Mouse (Mus musculus) adrenal gland, adult (tissue): ENCODE data around the gene Ttc28.
"Not testable (repeated sequence)": the region's sequence is repeated elsewhere in the genome, so short reads cannot be mapped to it uniquely, and the experiment has no call there.

Experiments
- DNase-seq, 2 experiments: peaks; one replicate each; pipeline ENCODE4 v3.0.0; 2022 to 2023; ENCODE audit warnings: low spot score in 1 of 2; ENCODE audit not compliant: inconsistent age in 2 of 2

Gene Ttc28

DNA sequence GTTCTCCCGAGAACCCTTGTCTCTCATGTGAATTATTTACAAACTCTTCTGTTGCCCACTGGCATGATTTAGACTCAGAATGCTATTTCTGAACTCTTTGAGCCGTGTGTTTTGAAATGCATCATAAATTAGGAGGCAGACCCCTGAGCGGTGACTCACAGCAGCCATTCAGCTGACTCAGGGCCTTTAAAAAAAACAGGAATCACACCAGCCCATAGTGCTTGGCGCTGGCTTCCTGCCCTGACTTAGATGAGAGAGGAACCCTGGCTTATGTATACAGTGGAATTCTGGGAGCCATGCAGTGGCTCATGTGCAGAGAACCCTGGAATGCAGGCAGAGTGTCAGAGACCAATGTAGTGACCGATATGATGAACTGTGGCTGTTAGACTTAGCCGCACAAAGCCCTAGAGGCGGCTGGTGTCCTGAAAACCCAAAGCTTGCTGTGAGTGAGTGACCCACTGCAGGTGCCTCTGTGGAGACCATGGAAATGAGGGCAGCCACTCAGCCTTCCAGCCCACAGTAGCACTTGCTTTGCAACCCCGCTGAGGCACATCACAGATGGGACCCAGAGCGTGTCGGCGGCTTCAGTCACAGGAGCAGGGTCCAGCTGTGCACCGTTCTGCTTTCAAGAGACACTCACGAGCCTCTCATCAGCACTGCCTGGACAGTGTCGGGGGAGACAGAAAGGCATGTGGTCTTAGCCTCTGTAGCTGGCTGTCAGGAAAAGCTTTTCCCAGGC, 348.9 kb downstream of the Ttc28 start:
- DNase-seq, result peak; percentile 81 to 92

DNA sequence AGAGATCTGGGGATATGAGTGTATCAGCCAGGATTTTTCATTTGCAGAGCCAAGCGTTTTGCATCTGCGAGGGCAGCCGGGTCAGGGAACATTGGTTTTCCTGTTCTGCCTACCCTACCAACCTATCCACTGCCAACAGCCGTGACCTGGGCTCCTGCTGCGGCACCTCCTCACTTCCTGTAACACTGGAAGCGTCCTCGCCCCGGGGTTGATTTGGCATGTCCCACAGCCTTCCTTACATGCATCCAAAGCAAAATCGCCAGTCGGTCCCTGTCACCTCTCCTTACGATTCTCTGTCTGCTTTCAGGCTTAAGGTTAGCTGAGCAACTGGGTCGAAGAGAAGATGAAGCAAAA, 349.4 kb downstream of the Ttc28 start:
- DNase-seq, result peak in 1 of 2 experiments; percentile 56

DNA sequence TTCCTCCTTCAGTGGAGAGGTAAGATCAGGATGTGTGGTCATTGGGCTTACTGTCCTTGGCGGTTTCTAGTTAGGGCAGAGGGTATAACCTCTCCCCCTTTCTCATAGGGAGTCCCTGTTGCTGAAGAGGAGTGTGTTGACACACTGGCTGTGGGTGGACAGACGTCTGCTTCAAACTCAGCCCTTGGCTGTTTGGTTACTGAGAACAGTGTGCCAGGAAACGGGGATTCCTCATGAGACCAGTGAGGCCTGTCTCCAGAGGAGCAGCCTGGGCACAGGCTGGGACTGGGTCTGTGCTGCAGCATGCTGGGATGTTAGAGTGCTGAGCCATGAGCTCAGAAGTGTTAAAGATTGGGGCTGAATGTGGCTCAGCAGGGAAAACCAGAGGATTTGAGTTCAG, 350.1 kb downstream of the Ttc28 start:
- DNase-seq, result peak in 1 of 2 experiments; percentile 52

DNA sequence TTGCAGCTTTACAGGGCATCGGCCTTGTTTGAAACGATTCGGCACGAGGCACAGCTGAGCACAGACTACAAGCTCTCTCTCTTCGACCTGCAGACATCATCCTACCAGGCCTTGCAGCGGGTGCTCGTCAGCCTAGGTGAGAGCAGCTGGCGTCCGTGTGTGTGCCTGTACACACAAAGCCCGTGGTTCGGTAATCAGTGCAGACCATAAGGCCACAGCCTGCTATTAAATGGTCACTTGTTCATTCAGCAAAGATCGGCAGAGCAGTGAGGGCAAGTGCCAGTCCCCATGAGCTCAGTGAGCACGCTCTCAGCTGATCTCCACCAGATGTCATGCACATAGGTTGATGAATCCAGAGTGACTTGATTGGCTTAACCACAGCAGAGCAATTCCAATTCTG, 351.4 kb downstream of the Ttc28 start:
- no peak for DNase-seq

DNA sequence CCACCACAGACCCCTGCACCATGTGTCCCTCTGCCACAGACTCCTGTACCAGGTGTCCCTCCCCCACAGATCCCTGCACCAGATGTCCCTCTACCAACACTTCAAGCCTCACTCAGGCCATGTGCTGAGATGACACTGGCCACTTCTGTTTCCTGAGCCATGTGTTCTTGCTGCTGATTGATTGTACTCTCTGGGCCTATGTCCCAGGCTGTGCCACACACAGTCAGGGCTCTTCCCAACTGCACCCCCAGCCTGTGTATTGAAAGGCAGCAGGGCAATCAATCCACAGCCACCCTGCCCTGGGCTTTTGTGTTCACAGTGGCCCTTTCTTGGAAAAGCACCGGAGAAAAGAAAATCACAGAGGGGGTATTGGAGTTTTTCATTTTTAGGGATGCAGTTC, 352.2 kb downstream of the Ttc28 start:
- DNase-seq, result no peak

DNA sequence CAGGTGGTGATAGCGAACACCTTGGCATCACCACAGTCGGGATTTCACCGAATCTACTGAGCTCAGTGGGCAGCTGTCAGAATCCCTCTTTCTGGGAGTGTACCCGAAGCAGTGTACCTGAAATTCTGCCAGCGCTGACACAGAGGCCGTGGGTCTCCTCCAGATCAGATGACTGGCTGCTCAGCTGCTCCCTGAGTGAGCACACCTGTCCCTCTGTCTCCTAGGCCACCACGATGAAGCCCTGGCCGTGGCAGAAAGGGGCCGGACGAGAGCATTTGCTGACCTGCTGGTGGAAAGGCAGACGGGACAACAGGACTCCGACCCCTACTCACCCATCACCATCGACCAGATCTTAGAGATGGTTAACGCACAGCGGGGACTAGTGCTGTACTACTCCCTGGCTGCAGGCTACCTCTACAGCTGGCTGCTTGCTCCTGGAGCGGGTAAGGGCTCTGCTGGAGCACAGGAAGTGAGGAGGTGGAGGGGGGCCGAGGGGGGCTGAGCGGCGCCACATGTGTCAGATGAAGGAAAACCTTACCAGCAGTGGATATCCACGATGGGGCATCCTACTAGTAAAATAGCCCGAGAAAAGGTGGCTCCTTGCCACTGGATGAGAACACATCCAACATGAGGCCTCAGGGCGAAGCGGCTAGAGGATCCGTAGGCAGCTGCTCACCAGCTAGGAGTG, 353.6 kb downstream of the Ttc28 start:
- no peak for DNase-seq

DNA sequence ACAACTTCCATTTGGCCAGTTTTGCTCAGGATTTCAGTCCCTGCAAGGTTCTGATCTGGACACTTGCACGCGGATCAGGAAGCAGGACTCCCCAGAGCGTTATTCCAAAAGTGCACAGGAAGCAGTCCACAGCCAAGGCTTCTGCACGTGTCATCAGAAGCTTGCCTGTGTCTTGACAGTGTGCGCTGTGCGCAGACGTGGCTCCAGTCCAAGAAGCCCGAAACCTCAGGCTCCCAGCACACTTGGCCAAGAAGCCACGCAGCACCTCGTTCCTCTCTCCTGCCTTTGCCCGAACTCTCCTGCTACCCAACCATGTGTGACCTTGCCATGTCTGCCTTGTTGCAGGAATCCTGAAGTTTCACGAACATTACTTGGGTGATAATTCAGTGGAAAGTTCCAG, 355.5 kb downstream of the Ttc28 start:
- DNase-seq, result peak; percentile 84 to 92

DNA sequence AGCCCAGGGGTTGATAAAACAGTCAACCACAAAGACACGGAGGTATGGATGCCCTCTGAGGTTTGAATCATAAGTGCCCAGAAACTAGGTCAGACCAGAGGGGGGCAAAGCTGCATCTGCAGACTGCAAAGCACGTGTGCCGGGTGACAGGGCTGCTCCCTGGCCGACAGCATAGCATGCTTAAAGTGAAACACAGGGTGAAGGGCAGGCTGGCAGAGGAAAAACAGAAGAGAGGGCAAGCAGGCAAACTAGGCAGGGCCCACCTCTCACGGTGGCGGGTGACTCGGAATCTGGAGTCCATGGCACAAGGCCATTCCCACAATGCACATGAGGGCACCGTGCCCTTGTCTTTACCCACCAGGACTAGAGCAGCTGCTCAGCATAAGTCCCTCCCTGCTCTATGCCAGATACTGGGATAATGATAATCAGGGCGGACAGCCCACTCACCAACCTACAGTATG, 357.6 kb downstream of the Ttc28 start:
- peak; percentile 67 to 73 for DNase-seq

DNA sequence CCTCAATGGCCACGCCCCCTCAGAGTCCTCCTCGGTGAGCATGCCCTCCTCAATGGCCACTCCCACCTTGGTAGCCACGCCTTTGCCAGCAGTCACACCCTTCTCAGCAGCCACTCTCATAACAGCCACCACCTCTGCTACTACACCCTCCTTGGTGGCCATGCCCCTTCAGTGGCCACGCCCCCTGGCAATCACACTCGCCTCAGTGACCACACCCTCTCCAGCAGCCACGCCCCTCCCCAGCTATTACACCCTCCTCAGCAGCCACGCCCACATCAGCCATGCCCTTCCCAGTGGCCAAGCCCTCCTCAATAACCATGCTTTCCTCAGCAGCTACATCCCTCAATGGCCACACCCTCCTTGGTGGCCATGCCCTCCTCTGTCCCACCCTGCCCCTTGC, 359.6 kb downstream of the Ttc28 start:
- DNase-seq, result no peak

DNA sequence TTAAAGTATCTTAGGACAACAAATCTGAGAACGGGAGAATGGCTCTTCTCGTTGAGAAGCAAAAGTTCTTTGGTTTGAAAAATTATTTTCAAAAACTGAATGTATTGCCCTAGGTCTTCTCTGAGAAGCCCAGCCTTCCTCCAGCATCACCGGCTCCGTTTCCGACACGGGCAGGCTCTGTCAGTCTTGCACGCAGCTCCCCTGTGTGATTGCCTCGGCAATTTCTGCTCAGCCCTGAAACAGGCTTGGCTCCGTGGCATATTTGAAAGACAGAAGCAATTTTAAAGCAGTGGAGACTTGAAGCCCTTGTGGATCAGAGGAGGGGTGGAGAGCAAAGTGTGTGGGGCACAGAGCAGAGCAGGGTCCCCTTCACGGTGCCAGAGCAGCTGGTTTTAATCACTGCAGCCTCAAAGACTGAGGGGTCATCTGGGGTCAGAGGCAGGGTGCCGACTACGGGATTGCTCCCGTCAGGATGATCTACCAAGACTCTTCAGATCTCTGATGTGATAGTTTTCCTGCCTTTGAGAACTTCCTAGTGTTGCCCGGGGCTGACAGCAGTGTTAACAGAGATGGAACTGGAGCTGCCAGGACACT, 363.9 kb downstream of the Ttc28 start:
- DNase-seq, result no peak

DNA sequence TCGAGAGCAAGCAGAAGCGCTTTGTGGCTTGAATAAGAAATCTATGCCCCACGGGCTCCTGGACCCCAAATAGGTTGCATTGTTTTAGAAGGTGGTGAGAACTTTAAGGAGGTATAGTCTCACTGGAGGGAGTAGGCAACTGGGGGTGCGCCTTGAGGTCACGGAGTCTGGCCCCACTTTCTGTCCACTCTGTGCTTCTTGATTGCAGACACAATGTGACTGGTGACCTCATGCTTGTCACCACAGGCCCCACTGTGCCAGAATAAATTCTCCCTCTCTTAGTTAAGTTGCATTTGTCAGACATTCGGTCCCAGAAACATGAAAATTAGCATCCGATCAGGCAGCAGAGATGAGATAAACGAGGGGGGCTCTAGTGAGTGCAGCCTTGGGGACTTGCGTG, 364.5 kb downstream of the Ttc28 start:
- no peak for DNase-seq

DNA sequence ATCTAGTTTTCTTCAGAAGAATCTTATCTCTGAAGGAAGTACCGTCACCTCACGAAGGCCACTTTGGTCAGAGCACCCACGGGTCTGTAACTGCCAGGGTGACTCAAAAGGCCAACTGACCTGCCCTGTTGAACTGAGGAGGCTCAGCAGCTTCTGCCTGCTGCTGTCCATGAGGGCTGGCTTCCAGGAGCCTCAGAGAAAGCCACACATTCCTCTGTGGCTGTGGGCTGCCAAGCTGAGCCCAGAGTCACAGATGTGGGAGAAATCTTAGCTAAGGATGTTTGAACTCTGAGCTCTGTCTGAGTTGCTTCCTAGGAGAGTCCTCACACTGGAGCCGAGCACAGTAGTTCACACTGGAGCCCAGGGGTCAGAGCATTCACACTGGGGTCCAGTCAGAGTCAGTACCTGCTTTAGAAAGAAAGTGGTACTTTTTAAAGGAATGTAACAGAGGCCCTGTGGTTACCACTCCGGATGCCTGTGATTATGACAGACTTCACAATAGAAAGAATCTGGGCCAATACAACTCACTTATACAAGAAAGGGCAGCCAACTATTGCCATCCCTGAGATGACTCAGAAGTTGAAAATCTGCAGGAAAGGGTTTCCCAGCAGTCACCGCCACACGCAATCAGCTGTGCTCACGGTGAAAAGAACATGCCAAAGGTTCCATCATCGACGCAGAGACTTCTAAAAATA, 368.1 kb downstream of the Ttc28 start:
- DNase-seq, result peak; percentile 68 to 79

DNA sequence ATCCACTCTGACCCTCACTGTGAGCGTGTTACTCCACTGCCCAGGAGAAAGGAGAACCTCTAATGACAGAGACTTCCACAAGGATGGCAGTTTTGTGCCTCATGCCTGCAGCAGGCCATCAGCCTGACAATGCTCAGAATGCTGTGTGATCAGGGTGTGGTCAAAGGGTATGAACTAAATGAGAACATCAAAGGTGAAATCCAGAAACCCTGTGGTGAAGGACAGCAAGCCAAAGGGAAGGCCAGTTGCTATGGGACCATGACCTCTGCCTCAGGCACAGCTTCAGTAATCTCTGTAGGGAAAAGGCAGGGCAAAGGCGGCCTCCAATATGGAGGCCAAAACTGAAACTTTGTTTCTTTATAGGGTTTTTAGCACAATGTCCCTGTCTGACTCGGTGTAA, 372.5 kb downstream of the Ttc28 start:
- DNase-seq, result no peak

DNA sequence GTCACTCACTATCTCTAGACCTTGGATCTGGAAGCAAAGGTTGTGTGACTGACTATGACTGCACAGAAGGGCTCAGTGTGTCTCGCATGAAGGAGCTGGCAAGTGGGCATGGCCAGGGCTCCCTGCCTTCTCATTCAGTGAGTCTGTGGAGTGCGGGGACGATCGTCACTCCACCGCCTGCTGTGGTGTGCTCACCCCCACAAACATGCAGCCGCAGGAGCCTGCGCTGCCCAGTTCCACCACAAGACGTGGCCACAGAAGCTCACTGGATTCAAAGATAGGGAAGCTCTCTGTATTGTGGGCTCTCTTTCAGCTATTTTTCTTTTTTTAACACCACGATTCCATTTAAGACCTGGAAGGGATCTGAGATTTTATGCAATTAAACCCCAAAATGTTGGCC, 374.8 kb downstream of the Ttc28 start:
- peak in 1 of 2 experiments; percentile 62 for DNase-seq

DNA sequence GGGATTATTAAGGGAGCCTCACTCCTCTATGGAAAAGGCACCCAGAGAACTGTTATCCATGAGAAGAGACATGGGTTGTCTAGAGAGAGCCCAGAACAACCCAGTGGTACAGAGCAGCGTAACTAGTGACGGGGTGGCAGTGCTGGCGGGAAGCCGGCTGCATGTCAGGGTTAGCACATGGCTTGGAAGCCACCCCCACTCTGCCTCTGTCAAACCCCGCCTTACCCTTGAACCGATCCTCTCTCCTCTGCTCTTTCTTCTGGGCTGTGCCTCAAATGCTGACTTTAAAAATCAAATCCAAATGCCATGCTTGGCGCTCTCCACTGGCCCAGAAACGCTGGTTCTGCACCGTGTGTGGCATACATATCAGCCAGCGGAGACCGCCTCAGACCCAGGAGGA, 375.2 kb downstream of the Ttc28 start:
- DNase-seq, result peak; percentile 56 to 80

DNA sequence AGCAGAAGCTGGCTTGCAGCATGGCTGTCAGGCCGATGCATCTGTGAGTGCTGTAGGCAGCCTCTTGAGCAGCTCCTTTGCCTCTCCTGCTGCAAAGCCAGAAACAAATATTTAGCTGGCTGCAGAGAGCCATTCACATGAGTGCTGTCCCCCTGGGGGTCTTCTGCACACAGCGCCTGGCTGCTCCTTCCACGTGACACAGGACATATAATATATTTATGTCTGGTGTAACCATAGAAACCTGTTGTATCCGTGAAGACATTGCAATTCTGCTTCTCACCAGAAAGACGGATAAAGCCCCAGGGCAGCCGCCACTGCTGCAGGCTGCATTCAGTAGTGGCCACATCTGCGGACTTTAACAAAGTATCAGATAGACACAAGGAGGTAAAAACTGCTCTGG, 376.6 kb downstream of the Ttc28 start:
- no peak for DNase-seq

DNA sequence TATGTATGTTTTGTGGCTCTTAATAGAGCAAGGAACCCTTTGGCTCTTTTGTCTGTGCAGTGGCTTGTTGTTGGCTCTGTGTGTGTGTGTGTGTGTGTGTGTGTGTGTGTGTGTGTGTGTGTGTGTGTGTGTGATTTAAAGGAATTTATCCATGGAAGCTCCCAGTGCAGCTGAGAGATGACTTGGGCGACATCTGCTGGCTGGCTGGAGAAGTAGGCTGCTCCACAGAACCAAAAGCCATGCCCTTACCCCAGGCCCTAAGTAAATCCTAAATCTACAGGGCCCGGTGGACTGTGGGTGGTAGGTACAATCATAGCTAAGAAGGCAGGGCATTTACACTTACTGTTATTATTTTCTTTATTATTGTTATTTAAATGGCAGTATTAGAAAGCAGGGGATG, 377.5 kb downstream of the Ttc28 start:
- peak; percentile 66 to 84 for DNase-seq

DNA sequence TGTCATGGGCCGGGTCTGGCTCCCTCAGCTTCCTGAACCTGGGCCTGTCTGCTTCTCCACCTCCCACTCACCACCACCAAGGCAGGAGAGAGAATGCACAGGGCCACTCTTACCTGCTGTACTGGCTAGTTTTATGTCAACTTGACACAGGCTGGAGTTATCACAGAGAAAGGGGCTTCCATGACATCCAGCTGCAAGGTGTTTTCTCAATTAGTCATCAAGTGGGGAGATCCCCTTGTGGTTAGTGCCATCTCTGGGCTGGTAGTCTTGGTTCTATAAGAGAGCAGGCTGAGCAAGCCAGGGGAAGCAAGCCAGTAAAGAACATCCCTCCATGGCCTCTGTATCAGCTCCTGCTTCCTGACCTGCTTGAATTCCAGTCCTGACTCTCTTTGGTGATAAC, 381.6 kb downstream of the Ttc28 start:
- not testable (repeated sequence) for DNase-seq

DNA sequence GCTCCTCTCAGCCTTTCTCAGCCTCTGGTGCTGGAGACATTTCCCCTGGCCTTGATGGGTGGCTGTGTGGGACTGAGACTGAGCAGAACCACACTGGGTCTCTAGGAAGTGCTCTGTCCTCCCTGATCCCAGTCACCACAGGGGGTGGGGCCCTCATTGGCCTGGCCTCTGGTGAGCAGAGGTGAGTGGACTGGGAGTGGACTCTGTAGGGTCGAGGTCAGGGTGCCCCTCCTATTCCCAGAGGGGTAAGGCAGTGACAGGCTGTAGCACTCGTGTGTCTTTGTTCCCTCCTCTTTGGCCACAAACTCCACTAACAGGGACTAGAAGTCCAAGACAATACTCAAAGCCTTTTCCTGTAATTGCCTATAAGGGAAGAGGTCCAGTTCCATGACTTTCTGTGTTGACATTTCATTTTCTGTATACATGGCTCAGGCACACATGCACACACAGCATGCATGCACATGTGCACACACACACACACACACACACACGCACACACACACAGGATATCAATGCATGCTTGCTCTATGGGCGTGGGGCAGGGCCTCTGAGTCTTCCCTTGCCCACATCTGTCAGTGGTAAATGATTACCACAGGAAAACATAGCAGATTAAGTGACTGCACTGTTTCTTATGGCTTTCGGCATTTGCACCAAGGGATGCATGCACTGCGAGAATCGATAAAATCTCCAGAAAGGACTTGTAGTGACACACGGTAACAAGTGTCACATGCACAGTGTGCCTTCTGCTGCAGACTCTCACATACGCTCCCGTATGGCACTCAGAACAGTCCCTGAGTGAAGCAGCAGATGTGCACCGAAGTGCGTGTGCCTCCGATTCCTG, 382.4 kb downstream of the Ttc28 start:
- DNase-seq, result peak; percentile 46 to 51

DNA sequence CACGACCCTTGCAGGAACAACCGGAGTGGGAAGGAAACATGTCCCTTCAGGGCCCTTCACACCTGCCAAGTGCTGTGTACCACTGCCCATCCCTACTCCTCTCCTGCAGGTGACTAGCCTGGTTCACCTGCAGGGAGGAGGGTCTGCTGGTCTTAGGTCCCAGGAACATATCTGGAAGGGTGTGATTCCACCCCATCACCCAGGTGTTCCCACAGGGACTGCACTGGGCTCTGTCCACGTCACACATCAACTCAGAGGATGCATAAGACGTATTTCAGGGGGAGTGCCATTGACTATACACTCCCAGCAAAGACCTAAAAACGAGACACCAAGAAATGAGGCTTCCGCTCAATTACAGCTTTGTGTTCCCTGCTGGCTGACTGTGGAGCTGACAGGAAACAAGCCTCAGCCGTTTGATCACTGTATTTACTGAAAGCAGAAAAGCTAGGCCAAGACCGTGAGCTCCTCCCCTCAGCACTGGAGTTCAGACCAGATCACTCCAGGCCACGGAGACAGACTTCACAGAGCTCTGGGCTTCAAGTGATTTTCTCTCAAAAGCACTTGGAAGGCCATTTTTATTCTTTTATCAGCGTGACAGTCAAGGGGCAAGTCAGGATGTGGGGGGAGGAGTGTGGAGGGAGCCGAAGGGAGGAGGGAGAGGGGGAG, 383.1 kb downstream of the Ttc28 start:
- peak; percentile 24 to 62 for DNase-seq
